Mouse (Mus musculus): ENCODE measurements around the gene Gm973. TPM values are rescaled to one million over a fixed set of nuclear protein-coding genes. Genes with fewer than 3 reads are reported as not detected.
"Not testable (repeated sequence)": the region's sequence is repeated elsewhere in the genome, so short reads cannot be mapped to it uniquely, and the experiment has no call there.

The Gm973 gene
- polyA plus RNA-seq, 1 experiment from 2014 or later = 9.2 TPM

GRCm38 (mm10) chr1:59619201-59619600, 103.1 kb downstream of the Gm973 start:
- no peaks in the 10 kb centered on the region for H3K4me1 ChIP-seq
- 92% methylated on average over 10 of the region's 10 CpGs for WGBS
- no peak overlapping the region for H3K27ac ChIP-seq (replicated peaks)
- H3K9ac ChIP-seq (replicated peaks) = no peak overlapping the region
- no peak overlapping the region for H3K4me2 ChIP-seq (replicated peaks)
- no peak for ATAC-seq (replicated peaks)
- H3K4me3 ChIP-seq = no peak overlapping the region
- H3K9me3 ChIP-seq = no peaks in the 10 kb centered on the region
- H3K27me3 ChIP-seq = no peaks in the 10 kb centered on the region
- no peaks in the 10 kb centered on the region for H3K36me3 ChIP-seq

GRCm38 (mm10) chr1:59623325-59624017, 107.4 kb downstream of the Gm973 start:
- H3K9ac ChIP-seq (replicated peaks) = no peak overlapping the region
- H3K27me3 ChIP-seq = no peaks in the 10 kb centered on the region
- H3K4me2 ChIP-seq (replicated peaks) = no peak overlapping the region
- no peak overlapping the region for H3K27ac ChIP-seq (replicated peaks)
- no peaks in the 10 kb centered on the region for H3K9me3 ChIP-seq
- H3K4me3 ChIP-seq = no peak overlapping the region
- 25% methylated on average over 5 of the region's 5 CpGs for WGBS
- no peaks in the 10 kb centered on the region for H3K4me1 ChIP-seq
- ATAC-seq (replicated peaks) = peak; percentile 98
- no peaks in the 10 kb centered on the region for H3K36me3 ChIP-seq

DNA sequence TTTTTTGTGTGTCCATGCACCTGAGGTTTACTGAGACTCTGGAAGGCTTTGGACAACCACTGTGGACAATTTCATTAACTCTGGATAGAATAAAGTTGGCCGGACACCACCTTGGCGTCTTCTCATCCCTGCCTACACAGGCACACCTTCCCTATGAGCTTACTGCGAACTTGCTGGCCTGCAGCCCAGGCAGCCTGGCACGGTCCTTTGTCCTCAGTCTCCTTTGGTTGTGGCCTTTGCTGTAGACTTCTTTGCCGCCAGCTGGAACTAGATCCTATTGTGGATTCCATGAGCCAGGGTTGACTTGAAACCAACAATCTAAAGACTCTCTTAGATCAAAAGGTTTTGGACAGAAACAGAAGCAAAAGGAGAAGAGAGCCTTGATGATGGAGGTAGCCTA, 109.3 kb downstream of the Gm973 start:
- H3K4me1 ChIP-seq = no peaks in the 10 kb centered on the region
- no peaks in the 10 kb centered on the region for H3K27me3 ChIP-seq
- no peak overlapping the region for H3K4me3 ChIP-seq
- no peak overlapping the region for H3K4me2 ChIP-seq (replicated peaks)
- no peaks in the 10 kb centered on the region for H3K36me3 ChIP-seq
- ATAC-seq (replicated peaks) = no peak
- H3K27ac ChIP-seq (replicated peaks) = no peak overlapping the region
- no peak overlapping the region for H3K9ac ChIP-seq (replicated peaks)
- no peaks in the 10 kb centered on the region for H3K9me3 ChIP-seq
- 44% methylated on average over 5 of the region's 5 CpGs for WGBS

DNA sequence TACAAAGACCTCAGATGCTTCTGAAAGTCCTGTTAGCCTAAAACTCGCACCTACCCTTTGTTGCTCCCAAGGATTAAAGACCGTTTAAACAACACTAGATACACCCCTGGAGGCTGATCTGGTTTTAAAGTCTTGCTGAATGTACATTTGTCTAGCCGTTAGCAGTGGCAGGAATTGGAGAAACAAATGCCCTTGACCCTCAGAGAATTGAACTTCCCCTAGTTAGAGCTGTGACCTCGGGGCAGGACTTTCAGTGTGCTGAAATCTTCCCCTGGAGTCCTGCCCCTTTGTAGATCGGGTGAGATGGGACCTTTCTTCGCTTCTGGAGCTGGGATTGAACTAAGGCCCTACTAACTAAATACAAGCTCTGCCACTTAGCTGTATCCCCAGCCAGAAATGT, 113.1 kb downstream of the Gm973 start:
- Histone ChIP-seq H3K4me1 (no peaks in the 10 kb centered on the region), H3K9me3 (no peaks in the 10 kb centered on the region), H3K36me3 (no peaks in the 10 kb centered on the region), H3K4me3 (no peak overlapping the region), H3K4me2 (replicated peaks) (no peak overlapping the region), H3K27ac (replicated peaks) (no peak overlapping the region), H3K27me3 (no peaks in the 10 kb centered on the region), H3K9ac (replicated peaks) (no peak overlapping the region)
- ATAC-seq (replicated peaks) = no peak
- WGBS = 51% methylated on average over 6 of the region's 6 CpGs

- not testable (repeated sequence) for H3K27me3 ChIP-seq; H3K9ac ChIP-seq (replicated peaks); ATAC-seq (replicated peaks); H3K27ac ChIP-seq (replicated peaks); H3K9me3 ChIP-seq; H3K4me2 ChIP-seq (replicated peaks); H3K36me3 ChIP-seq; H3K4me1 ChIP-seq; H3K4me3 ChIP-seq
- WGBS = 93% methylated on average over 6 of the region's 6 CpGs
Observed at GRCm38 (mm10) chr1:59630356-59630755, 114.3 kb downstream of the Gm973 start.

- ATAC-seq (replicated peaks) = no peak
- Histone ChIP-seq H3K9me3 (no peaks in the 10 kb centered on the region), H3K27ac (replicated peaks) (no peak overlapping the region), H3K9ac (replicated peaks) (no peak overlapping the region), H3K27me3 (no peaks in the 10 kb centered on the region), H3K4me2 (replicated peaks) (no peak overlapping the region), H3K36me3 (no peaks in the 10 kb centered on the region), H3K4me3 (no peak overlapping the region), H3K4me1 (no peaks in the 10 kb centered on the region)
- WGBS = 88% methylated on average over 5 of the region's 5 CpGs
Observed at GRCm38 (mm10) chr1:59631986-59632659, 116.1 kb downstream of the Gm973 start.

GRCm38 (mm10) chr1:59633056-59633455, 117.0 kb downstream of the Gm973 start:
- no peak overlapping the region for H3K9ac ChIP-seq (replicated peaks)
- H3K4me1 ChIP-seq = no peaks in the 10 kb centered on the region
- H3K36me3 ChIP-seq = no peaks in the 10 kb centered on the region
- no peak overlapping the region for H3K4me3 ChIP-seq
- no peak overlapping the region for H3K27ac ChIP-seq (replicated peaks)
- H3K4me2 ChIP-seq (replicated peaks) = no peak overlapping the region
- no peaks in the 10 kb centered on the region for H3K9me3 ChIP-seq
- no peak for ATAC-seq (replicated peaks)
- no peaks in the 10 kb centered on the region for H3K27me3 ChIP-seq
- 38% methylated on average over 6 of the region's 6 CpGs for WGBS

DNA sequence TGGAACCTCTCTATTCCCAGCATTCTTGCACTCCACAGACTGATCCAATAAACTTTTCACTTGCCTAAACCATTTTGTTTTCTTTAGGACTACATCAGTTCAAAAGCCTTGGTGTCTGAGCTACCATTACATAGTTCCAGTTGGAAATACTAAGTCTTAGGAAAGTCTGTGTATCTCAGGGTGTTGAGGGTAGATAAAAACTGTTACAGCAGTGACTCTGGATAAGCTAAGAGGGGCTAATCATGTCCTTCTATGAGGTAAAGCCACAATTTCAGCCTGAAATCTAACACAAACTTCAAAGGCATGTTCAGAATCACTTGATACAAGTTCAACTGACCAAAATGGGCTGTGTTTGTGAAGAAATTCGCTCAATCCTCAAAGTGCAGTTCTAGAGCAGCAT, 120.3 kb downstream of the Gm973 start:
- Histone ChIP-seq H3K27ac (replicated peaks) (no peak overlapping the region), H3K36me3 (peaks cover 8% of the 10 kb centered on the region; the same call in 1 of the 2 replicates), H3K4me1 (no peaks in the 10 kb centered on the region), H3K9ac (replicated peaks) (no peak overlapping the region), H3K27me3 (no peaks in the 10 kb centered on the region), H3K9me3 (no peaks in the 10 kb centered on the region), H3K4me2 (replicated peaks) (no peak overlapping the region), H3K4me3 (no peak overlapping the region)
- 83% methylated on average over 1 of the region's 1 CpGs for WGBS
- no peak for ATAC-seq (replicated peaks)

DNA sequence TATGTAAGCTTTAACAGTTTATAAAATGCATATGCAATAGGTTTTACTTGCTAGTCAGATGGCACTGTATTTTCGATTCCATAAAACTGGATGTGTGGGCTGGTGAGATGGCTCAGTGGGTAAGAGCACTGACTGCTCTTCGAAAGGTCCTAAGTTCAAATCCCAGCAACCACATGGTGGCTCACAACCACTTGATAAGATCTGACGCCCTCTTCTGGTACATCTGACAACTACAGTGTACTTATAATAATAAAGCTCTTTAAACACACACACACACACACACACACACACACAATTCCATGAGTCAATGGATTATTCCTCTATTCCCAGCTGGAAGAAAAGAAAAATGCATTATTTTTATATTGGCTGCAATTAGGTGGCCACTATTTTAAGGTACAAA, 122.3 kb downstream of the Gm973 start:
- Histone ChIP-seq H3K4me1 (no peaks in the 10 kb centered on the region), H3K27ac (replicated peaks) (no peak overlapping the region), H3K4me2 (replicated peaks) (no peak overlapping the region), H3K27me3 (no peaks in the 10 kb centered on the region), H3K36me3 (peaks cover 23% of the 10 kb centered on the region), H3K4me3 (no peak overlapping the region), H3K9me3 (no peaks in the 10 kb centered on the region), H3K9ac (replicated peaks) (no peak overlapping the region)
- ATAC-seq (replicated peaks) = no peak
- 82% methylated on average over 3 of the region's 3 CpGs for WGBS

- H3K4me2 ChIP-seq (replicated peaks) = no peak overlapping the region
- no peaks in the 10 kb centered on the region for H3K4me1 ChIP-seq
- ATAC-seq (replicated peaks) = no peak
- H3K4me3 ChIP-seq = no peak overlapping the region
- peaks cover 28% of the 10 kb centered on the region for H3K36me3 ChIP-seq
- no peaks in the 10 kb centered on the region for H3K9me3 ChIP-seq
- no peaks in the 10 kb centered on the region for H3K27me3 ChIP-seq
- no peak overlapping the region for H3K27ac ChIP-seq (replicated peaks)
- no peak overlapping the region for H3K9ac ChIP-seq (replicated peaks)
- 93% methylated on average over 1 of the region's 1 CpGs for WGBS
Observed at GRCm38 (mm10) chr1:59642488-59642887, 126.4 kb downstream of the Gm973 start.

GRCm38 (mm10) chr1:59646502-59646901, 130.4 kb downstream of the Gm973 start:
- H3K27ac ChIP-seq (replicated peaks); H3K9ac ChIP-seq (replicated peaks); H3K4me3 ChIP-seq; H3K27me3 ChIP-seq; H3K4me2 ChIP-seq (replicated peaks); H3K4me1 ChIP-seq; ATAC-seq (replicated peaks); H3K9me3 ChIP-seq: not testable (repeated sequence)
- peaks cover 38% of the 10 kb centered on the region for H3K36me3 ChIP-seq
- WGBS = 94% methylated on average over 2 of the region's 2 CpGs

DNA sequence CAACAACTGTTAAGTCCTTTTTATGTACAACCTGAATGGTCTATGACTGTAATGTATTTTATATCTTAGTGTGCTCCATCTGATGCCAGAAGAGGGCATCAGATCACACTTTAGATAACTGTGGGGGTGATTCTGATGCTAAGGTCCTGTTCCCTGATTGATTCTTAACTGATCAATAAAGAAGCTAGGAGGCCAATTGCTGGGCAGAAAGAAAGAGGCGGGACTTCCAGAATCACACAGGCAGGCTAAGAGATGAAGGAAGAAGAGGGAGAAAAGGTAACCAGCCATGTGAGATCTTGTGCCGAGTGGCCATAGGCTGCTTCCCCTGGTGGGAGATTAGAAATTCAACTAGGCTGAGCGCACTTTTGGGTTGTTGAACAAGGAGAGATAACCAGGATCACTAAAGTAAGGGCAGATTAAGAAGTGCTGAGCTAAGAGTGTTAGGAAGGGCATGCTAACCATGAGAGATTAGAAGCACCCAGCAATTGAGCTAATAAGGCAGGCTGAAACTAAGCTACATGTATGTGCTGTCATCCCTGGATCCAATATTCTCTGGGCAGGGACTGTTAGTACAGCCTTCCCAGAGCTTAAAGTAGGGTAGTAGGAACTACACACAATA, 135.2 kb downstream of the Gm973 start:
- WGBS = 91% methylated on average over 3 of the region's 3 CpGs
- no peak overlapping the region for H3K4me2 ChIP-seq (replicated peaks)
- no peaks in the 10 kb centered on the region for H3K27me3 ChIP-seq
- no peak for ATAC-seq (replicated peaks)
- H3K4me3 ChIP-seq = no peak overlapping the region
- H3K36me3 ChIP-seq = peaks cover 35% of the 10 kb centered on the region
- no peak overlapping the region for H3K27ac ChIP-seq (replicated peaks)
- no peaks in the 10 kb centered on the region for H3K4me1 ChIP-seq
- H3K9ac ChIP-seq (replicated peaks) = no peak overlapping the region
- no peaks in the 10 kb centered on the region for H3K9me3 ChIP-seq
